Mouse (Mus musculus) megakaryocyte, embryonic 14.5 days (primary cell): ENCODE measurements around the gene Ice1.

Experiments used
- FLI1 ChIP-seq: IDR thresholded peaks from 2 replicates; pipeline ENCODE4 v1.6.1; 2012; ENCODE audit warnings: low read length, inconsistent platforms, mixed read lengths
- GATA1 ChIP-seq: IDR thresholded peaks from 3 replicates; pipeline ENCODE4 v1.6.1; 2012; ENCODE audit warnings: mixed read lengths, low read length, inconsistent platforms, borderline replicate concordance

- no peak for TF ChIP-seq GATA1
- no peak for TF ChIP-seq FLI1
Measured at GRCm38 (mm10) chr13:70650011-70650436, 12.6 kb upstream of the Ice1 start.
